Mouse (Mus musculus) stomach, embryonic 16.5 days (tissue): ENCODE data around the gene Mgat4b. TPM values are rescaled to one million over a fixed set of nuclear protein-coding genes. Genes with fewer than 3 reads are reported as not detected.

Experiments used
- ATAC-seq: fragments of 200-750 bp; cut with Nextera tagmentation; 2 replicates; pipeline ENCODE4 v1.8.0; 2017; ENCODE audit warnings: moderate number of reproducible peaks, moderate TSS enrichment; ENCODE audit not compliant: insufficient read depth, low FRiP score
- H3K27ac ChIP-seq: fragments of 300-500 bp; sonication (generic); 2 replicates; pipeline ENCODE4 v1.5.1; 2014; ENCODE audit warnings: low read length
- H3K27me3 ChIP-seq: fragments of 300-500 bp; sonication (generic); 2 replicates; pipeline ENCODE4 v1.6.1; 2014; ENCODE audit warnings: low read length, control low read depth, mixed read lengths; ENCODE audit not compliant: control insufficient read depth, insufficient read depth
- H3K36me3 ChIP-seq: fragments of 300-500 bp; sonication (generic); 2 replicates; pipeline ENCODE4 v1.6.1; 2014; ENCODE audit warnings: low read length; ENCODE audit not compliant: control insufficient read depth, insufficient read depth
- H3K4me1 ChIP-seq: fragments of 300-500 bp; sonication (generic); 2 replicates; pipeline ENCODE4 v1.6.1; 2014; ENCODE audit warnings: low read length, control low read depth, mixed read lengths; ENCODE audit not compliant: control insufficient read depth, insufficient read depth
- H3K4me2 ChIP-seq: fragments of 300-500 bp; sonication (generic); 2 replicates; pipeline ENCODE4 v1.6.1; 2014; ENCODE audit warnings: low read depth, low read length, mixed read lengths
- H3K4me3 ChIP-seq: fragments of 300-500 bp; sonication (generic); replicated peaks from 2 replicates; pipeline ENCODE4 v1.5.1; 2014; ENCODE audit warnings: mild to moderate bottlenecking, low read length
- H3K9ac ChIP-seq: fragments of 300-500 bp; sonication (generic); 2 replicates; pipeline ENCODE4 v1.6.1; 2014; ENCODE audit warnings: low read length
- H3K9me3 ChIP-seq: fragments of 300-500 bp; sonication (generic); replicated peaks from 2 replicates; pipeline ENCODE4 v1.6.1; 2016; ENCODE audit warnings: low read length, control low read depth; ENCODE audit not compliant: control insufficient read depth
- WGBS: fragments of 180-500 bp; shearing (Covaris S2); extraction: QIAGEN DNeasy Blood & Tissue Kit; methylation state at CpG from one replicate; pipeline ENCODE4 v1.1.7; 2014; 5-methylcytosine and 5-hydroxymethylcytosine counted together
- polyA plus RNA-seq: library from polyadenylated mRNA; unstranded; fragments of >200 nt; fragmentation: Nextera tagmentation; extraction: Ambion mirVana; gene quantifications from 2 replicates; pipeline ENCODE4 v1.2.1, GENCODE M21; 2015

Mgat4b gene
- polyA plus RNA-seq, 1 experiment from 2014 or later, result 5.9 TPM

DNA sequence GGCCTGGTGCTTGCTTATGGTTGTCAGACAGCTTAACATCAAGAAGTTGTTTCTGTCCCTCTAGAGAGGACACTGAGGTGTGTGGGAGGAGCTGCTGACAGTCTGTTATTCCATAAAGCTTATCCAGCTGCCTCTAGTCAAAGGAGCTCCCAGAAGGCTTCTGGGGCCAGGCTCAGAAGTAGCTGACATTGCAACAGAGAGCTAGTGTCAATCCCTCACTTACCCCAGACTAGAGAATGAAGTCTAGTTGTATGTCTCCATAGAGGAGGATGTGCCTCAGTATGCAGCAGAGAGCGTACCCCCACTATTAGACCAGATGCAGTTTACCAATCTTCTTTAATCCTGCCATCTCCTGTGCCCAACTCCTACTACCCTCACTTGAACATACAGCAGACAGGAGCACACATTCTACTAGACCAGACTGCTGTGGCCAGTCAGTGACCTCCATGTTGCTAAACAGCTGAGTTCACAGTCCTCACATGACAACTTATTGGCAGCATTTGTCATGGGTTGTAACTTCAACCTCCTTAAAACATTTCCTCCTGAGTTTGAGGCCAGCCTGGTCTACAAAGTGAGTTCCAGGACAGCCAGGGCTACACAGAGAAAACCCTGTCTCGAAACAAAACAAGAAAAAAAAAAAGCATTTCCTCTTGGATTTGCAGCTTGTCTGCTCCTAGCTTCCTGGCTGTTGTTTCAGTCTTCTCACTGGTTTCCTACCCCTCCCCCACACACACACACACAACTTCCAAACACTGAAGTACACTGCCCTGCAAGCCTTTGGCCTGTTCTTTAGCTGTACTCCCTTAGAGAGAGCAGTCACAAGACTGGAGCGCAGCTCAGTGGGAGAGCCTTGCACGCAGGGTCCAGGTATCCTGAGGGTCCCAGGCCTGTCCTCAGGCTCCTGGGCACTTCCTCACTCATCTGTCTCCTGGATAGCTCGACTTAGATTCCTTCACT lies 31.9 kb upstream of the Mgat4b start:
- H3K27me3 ChIP-seq, result no peaks in the 10 kb centered on the region
- H3K4me1 ChIP-seq, result peaks cover 5% of the 10 kb centered on the region; the same call in 1 of the 2 replicates
- no peaks in the 10 kb centered on the region for H3K9me3 ChIP-seq
- ATAC-seq, result no peak
- H3K27ac ChIP-seq, result no peak overlapping the region
- no peaks in the 10 kb centered on the region for H3K36me3 ChIP-seq
- H3K4me2 ChIP-seq, result no peak overlapping the region
- H3K4me3 ChIP-seq, result no peak overlapping the region
- no peak overlapping the region for H3K9ac ChIP-seq
- WGBS, result 71% methylated on average over 5 of the region's 5 CpGs

DNA sequence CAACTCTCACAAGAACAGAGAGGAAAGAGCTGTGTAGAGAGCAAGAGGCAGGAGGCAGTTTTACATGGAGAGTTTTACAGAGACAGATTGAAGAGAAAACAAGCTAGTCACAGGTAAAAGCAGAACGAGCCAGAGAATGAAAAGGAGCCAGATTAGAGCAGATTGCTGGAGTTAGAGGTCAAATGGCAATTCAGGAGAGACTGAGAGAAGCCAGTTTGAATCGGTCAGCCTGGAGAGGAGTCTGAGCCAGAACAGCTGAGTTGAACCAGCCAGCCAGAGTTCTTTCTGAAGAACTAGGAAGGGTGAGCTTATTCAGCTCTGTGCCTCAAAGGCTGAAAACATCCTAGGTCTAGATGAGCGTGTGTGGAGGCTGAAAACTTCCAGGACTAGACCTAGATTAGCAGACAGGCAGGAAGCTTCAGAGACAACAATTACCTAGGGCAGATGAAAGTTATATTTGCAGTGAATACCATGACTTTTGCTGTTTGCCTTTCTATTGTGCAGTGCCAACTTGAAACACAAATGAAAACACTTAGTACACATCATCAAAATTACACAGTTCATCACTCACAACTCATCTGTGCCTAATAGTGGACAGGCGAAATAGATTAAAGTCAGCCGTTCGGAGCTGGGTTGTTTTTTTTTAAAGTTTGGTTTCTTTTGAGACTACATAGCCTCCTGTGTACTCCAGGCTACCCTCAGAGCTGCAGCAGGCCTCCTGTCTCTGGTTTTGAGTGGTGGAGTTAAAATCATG lies 30.0 kb upstream of the Mgat4b start:
- no peak for ATAC-seq
- Histone ChIP-seq H3K4me2 (no peak overlapping the region), H3K9ac (no peak overlapping the region), H3K27me3 (no peaks in the 10 kb centered on the region), H3K36me3 (no peaks in the 10 kb centered on the region), H3K4me3 (no peak overlapping the region), H3K4me1 (0 out of 2 replicates have a peak, but pooled peaks cover under 1% of the 10 kb centered on the region), H3K9me3 (no peaks in the 10 kb centered on the region), H3K27ac (no peak overlapping the region)
- WGBS, result 76% methylated on average over 6 of the region's 6 CpGs

DNA sequence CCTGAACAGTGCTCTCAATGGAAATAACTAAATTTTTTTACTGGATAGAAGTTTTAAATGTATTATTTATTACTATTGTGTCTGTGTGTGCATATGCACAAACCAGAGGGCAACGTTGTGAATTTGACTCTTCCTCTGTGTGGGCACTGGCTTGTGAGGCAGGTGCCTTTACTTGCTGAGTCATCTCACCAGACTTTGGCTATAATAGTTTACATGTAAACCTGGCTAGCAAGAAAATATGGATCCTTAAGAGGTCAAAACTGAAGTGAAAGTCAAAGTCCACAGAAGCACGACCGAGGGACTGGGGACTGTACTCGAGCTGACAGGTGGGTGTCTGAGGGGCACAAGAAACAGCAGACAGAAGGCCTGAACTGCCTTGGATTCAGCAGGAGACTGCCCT lies 28.0 kb upstream of the Mgat4b start:
- 70% methylated on average over 4 of the region's 4 CpGs for WGBS
- no peaks in the 10 kb centered on the region for H3K27me3 ChIP-seq
- H3K9ac ChIP-seq, result no peak overlapping the region
- H3K4me2 ChIP-seq, result no peak overlapping the region
- ATAC-seq, result no peak
- no peak overlapping the region for H3K27ac ChIP-seq
- no peaks in the 10 kb centered on the region for H3K4me1 ChIP-seq
- no peaks in the 10 kb centered on the region for H3K36me3 ChIP-seq
- no peaks in the 10 kb centered on the region for H3K9me3 ChIP-seq
- no peak overlapping the region for H3K4me3 ChIP-seq

DNA sequence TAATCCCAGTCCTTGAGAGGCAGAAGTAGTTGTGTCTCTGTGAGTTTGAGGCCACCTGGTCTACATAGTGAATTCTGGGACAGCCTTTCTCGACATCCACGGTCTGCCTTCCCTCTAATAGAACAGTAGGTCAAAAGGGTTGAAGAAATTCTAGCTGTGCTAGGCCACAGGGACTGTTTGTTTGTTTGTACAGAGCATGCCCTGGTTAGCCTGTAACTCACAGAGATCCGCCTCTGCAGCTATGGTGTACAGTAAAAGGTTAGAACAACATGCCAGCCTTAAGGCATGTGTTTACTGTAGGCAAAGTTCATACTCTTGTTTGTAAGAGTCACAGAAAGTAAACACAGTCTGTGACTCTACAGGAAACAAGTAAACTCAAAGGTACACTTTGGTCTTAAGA lies 25.9 kb upstream of the Mgat4b start:
- no peak for ATAC-seq
- 70% methylated on average over 3 of the region's 3 CpGs for WGBS
- H3K36me3 ChIP-seq, result no peaks in the 10 kb centered on the region

DNA sequence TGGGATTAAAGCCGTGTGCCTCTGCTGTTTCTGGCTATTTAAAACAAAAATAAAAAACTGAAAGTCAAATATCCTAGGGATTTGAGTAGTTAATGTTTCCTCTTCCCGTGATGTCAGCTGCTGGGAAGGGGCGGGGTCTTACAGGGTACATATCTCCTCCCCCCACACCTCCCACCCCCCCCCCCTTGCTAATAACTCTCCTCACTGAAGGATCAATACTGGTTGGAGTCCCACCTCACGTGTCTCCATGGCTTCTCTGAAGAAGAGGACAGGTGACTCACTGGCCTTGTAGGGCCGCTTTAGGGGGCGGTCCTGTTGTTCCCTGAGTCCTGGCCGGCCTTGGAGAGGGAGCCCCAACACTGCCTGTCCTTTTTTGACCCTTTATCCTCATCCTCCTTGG lies 22.0 kb upstream of the Mgat4b start:
- H3K27ac ChIP-seq, result no peak overlapping the region; the same call in 1 of the 2 replicates
- ATAC-seq, result no peak
- no peaks in the 10 kb centered on the region for H3K9me3 ChIP-seq
- H3K27me3 ChIP-seq, result no peaks in the 10 kb centered on the region
- H3K4me2 ChIP-seq, result no peak overlapping the region
- H3K4me1 ChIP-seq, result no peaks in the 10 kb centered on the region
- H3K9ac ChIP-seq, result 0 out of 2 replicates have a peak overlapping the region, but pooled peaks have one; percentile 5
- WGBS, result 51% methylated on average over 7 of the region's 7 CpGs
- H3K4me3 ChIP-seq, result no peak overlapping the region
- no peaks in the 10 kb centered on the region for H3K36me3 ChIP-seq

More for the DNA sequence above, 25.9 kb upstream of the Mgat4b start:
- H3K27ac ChIP-seq, result no peak overlapping the region
- no peaks in the 10 kb centered on the region for H3K27me3 ChIP-seq
- H3K9me3 ChIP-seq, result no peaks in the 10 kb centered on the region
- no peak overlapping the region for H3K4me3 ChIP-seq
- H3K9ac ChIP-seq, result no peak overlapping the region
- no peaks in the 10 kb centered on the region for H3K4me1 ChIP-seq
- H3K4me2 ChIP-seq, result no peak overlapping the region

DNA sequence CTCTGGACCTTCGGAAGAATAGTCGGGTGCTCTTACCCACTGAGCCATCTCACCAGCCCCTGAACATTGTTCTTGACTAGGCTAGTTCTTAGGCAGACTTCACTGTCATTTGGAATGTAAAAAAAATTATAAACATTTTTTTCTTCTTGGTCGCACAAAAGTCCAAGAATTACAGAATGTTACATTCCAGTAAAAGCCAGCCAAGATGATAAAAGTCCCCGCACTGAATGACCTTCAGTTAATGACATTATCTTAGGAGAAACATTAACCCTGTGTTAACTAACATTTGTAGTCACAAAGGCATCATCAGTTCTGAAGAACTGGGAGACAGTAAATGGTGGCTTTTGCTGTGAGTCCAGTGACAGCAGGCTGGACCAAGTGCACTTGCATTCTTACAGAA lies 20.3 kb upstream of the Mgat4b start:
- Histone ChIP-seq H3K4me2 (no peak overlapping the region), H3K36me3 (no peaks in the 10 kb centered on the region), H3K27me3 (no peaks in the 10 kb centered on the region), H3K9me3 (no peaks in the 10 kb centered on the region), H3K9ac (no peak overlapping the region), H3K4me1 (peaks cover 5% of the 10 kb centered on the region; the same call in 1 of the 2 replicates), H3K27ac (no peak overlapping the region), H3K4me3 (no peak overlapping the region)
- no peak for ATAC-seq
- WGBS, result 56% methylated on average over 4 of the region's 4 CpGs

DNA sequence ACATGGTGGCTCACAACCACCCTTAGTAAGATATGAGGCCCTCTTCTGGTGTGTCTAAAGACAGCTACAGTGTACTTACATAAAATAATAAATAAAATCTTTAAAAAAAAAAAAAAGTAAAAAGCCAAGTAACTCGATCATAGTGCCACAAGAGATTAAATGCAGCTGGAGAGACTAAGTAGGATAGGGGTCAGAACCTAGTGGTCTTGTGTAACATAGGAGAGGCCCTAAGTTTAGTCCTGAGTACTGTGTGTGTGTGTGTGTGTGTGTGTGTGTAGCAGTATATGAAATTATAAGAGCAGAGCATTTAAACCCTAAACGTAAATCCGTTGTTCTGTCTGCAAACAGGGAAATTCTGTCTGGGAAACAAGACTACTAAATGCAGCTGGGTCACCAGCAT lies 18.4 kb upstream of the Mgat4b start:
- Histone ChIP-seq H3K9me3 (no peaks in the 10 kb centered on the region), H3K4me3 (no peak overlapping the region), H3K4me1 (peaks cover 5% of the 10 kb centered on the region; the same call in 1 of the 2 replicates), H3K27ac (no peak overlapping the region), H3K36me3 (no peaks in the 10 kb centered on the region), H3K4me2 (no peak overlapping the region), H3K9ac (no peak overlapping the region), H3K27me3 (no peaks in the 10 kb centered on the region)
- no peak for ATAC-seq
- whole genome bisulfite sequencing, result 82% methylated on average over 3 of the region's 3 CpGs

DNA sequence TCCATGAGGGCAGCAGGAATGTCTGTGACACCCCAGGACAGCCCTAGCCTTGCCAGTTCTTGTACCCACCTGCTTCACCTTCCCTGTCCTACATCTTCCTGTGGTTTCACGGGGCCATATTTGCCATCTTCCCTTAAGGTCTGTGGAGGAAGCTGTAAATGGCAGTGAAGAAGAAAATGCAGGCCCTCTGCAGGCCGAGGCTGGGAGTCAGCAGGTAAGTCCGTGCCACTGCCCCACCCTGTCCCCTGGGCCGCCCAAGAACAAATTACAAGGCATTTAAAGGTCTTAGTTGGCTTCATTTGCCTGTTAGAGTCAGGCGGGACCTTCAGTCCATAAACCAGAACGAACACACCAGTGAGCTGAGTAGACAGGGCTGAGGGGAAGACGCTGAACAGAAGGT lies 16.6 kb upstream of the Mgat4b start:
- ATAC-seq, result no peak
- 73% methylated on average over 7 of the region's 7 CpGs for WGBS

DNA sequence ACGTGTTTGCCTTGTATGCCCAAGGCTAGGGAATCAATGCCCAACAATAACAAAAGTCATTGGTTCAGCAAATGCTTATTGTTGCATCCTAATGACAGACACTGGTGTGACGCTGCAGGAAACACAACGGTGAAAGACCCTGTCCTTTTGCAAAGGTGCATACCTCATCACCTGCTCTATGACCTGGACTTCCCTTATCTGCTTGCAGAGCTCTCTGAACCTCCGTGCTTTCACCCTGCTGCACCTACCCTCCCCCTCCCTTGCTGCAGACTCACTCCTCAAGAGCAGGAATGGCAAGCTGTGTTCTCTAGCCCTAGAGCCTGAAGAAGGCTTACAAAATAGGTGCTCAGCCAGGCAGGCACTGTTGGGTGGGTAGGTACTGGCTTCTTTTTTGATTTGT lies 15.9 kb upstream of the Mgat4b start:
- no peaks in the 10 kb centered on the region for H3K27me3 ChIP-seq
- H3K36me3 ChIP-seq, result peaks cover 5% of the 10 kb centered on the region
- no peak overlapping the region for H3K9ac ChIP-seq
- H3K27ac ChIP-seq, result no peak overlapping the region
- H3K4me2 ChIP-seq, result no peak overlapping the region
- no peaks in the 10 kb centered on the region for H3K9me3 ChIP-seq
- H3K4me3 ChIP-seq, result no peak overlapping the region
- peak; percentile 51; the same call in 1 of the 2 replicates for ATAC-seq
- peaks cover 5% of the 10 kb centered on the region; the same call in 1 of the 2 replicates for H3K4me1 ChIP-seq
- WGBS, result 58% methylated on average over 4 of the region's 4 CpGs

More for the DNA sequence above, 16.6 kb upstream of the Mgat4b start:
- Histone ChIP-seq H3K9me3 (no peaks in the 10 kb centered on the region), H3K4me2 (no peak overlapping the region), H3K27me3 (no peaks in the 10 kb centered on the region), H3K4me1 (peaks cover 5% of the 10 kb centered on the region; the same call in 1 of the 2 replicates), H3K27ac (no peak overlapping the region), H3K4me3 (no peak overlapping the region), H3K9ac (no peak overlapping the region; the same call in 1 of the 2 replicates), H3K36me3 (no peaks in the 10 kb centered on the region; the same call in none of the 2 replicates)
